Mouse (Mus musculus): ENCODE measurements at regions not wholly inside any gene's neighbourhood (a gene's known extent, or its start where the extent isn't known, plus 50 kb on each side); places are given as distances from the start of the nearest gene placed in this dataset.

GRCm38 (mm10) chr8:89153605-89154004 is 109.6 kb upstream of the Sall1 start:
- no peak for TF ChIP-seq CTCF (IDR thresholded peaks at IDR 0.05; ENCODE audit: low read depth)
- TF ChIP-seq EP300 (IDR thresholded peaks at IDR 0.05; ENCODE audit: low read depth) = no peak
